Mouse (Mus musculus): ENCODE measurements at regions not wholly inside any gene's neighbourhood (a gene's known extent, or its start where the extent isn't known, plus 50 kb on each side); places are given as distances from the start of the nearest gene placed in this dataset.

DNA sequence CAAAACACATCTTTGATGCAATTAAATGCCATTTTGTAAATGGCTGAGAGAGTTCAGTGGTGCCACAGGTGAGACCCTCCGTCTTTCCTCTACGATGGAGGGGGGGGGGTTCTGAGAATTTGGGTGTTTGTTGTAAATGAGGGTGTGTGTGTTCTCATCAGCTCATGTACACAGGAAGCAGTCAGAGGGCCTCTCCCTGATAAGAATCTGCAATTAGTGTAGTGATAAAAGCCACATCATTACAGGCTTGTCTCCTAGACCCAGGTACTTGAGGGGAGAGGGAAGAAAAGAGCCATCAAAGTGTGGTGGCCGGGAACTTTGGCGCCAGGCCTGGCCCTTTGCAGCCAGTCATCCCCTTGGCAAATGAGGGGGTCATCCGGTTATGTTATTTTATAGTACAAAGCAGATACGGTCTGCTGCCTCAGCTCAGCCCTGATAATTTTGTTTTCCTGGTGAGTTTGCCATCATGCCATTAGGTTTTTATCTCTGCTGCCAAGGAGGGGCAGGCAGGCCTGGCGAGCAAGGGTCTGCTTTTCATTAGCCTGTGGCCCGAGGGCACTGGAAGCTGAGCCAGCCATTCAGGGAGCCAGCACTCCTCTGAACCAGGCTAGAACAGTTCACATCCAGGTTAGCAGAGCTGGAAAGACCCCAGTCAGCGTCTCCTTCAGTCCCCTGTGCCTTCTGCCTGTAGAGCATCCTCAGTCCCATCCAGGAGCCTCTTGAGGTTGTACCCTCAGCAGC, 59.7 kb downstream of the H2al1j start:
- DNase-seq = no peak

DNA sequence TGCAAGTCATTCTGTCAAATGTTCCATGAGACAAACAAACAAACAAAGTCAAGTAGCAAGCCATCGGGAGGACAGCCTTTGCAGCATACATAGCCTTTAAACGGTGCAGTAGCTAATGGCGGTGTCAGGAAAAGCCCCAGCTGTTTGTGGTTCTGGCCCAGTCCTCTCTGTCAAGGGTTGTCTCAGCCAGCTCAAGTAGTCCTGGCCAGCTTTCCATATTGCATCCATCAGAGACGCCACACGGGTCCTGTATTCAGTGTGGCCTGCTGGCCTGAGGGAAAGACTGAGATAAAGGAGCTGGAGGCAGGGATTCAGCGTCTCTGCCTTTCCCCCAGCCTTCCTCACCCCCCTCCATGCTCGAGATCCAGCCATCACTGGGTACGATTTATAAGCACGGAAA, 61.2 kb downstream of the H2al1j start:
- DNase-seq = no peak

- DNase-seq = no peak
These were observed 72.8 kb downstream of the H2al1j start for GRCm38 (mm10) chrX:11400406-11400805.

DNA sequence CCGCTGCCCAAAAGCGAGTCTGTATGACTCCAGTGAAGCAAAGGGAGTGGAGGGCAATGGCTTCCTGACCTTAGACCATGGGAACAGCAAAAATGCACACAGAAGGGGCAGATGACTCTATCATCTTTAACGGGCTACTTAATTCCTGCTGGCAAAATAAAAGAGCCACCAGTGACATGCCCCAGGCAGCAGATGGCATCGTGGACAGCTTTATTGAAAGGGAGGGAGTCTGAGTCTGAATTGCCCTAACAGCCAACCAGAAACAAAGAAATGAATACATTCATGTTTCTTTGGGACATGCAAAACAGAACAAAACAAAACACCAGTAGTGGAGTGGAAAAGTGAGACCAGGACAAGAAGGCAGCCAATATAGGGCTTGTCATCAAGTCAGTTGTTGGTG, 76.7 kb downstream of the H2al1j start:
- no peak for DNase-seq

GRCm38 (mm10) chrX:11412316-11412826, 84.7 kb downstream of the H2al1j start:
- DNase-seq = no peak

GRCm38 (mm10) chrX:11415662-11416061, 88.0 kb downstream of the H2al1j start:
- no peak for DNase-seq

DNA sequence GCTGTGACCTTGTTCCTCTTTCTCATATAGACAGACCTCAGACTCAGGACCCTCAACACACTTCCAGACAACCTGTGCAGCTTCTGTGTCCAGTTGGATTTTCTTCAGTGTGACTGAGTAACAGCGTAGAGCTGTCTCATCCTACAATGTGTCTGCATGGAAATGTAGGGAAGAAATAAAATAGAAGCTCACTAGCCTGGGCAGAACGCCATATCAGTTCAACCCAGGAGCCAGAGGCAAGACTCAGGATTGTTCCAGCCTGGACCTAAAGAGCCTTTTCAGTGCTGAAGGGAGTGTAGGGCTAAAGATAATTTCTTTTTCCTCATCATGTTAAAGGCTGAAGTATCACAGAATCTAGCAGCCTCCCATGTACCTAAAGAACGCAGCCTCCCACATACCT, 88.9 kb downstream of the H2al1j start:
- DNase-seq = no peak

- DNase-seq = no peak
These were observed 90.2 kb downstream of the H2al1j start for GRCm38 (mm10) chrX:11417861-11418260.

- DNase-seq = no peak
These were observed 90.6 kb downstream of the H2al1j start for GRCm38 (mm10) chrX:11418261-11418660.

GRCm38 (mm10) chrX:11419162-11419631, 91.6 kb downstream of the H2al1j start:
- DNase-seq = no peak

DNA sequence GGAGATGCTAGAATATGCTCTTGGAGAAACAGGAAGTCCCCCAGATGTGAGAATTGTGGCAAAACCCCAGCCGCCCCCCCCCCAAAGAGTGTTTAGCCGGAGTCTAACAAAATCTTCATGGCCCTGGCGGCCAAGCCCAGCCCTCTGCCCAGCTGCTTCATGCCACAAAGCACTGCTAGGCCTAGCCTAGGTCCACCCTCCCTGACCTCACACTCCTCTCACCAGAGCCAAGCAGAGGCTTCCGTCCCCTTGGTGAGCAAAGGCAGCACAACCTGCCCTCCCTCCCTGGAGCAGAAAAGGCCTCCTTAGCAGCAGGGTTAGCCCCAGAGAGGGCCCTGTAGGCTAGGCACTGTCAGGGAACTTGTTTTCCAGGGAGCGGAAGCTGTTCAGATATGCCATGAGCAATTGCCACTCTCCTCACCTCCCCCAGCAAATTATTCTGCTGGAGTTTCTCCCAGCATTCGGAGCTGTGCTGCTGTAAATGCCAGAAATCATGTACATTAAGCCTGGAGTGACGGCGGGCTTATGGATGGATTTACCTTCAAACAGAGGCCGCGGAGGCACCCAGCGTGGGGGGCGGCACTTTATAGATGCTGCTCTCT, 104.9 kb downstream of the H2al1j start:
- no peak for DNase-seq

- no peak for DNase-seq
These were observed 107.7 kb downstream of the H2al1j start for GRCm38 (mm10) chrX:11435338-11435737.

GRCm38 (mm10) chrX:11437151-11437944, 109.7 kb downstream of the H2al1j start:
- no peak for DNase-seq

DNA sequence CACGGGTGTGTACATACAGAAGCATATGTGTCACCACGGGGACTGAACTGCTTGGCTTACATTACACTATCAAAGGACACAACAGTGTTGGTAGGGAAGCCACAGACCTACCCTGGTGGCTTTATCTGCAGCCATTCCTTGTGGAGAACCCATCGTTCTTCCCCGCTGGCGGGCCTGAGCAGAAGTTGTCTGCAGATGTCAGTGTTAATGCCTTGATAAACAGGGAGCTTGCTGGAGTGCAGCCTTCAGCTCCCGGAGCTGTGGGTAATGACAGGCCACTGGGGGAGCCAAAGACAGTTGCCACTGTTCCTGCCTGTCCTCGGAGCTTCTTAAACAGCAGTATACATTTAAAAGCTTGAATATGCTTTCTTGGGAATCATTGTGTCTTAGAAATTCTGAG, 115.9 kb downstream of the H2al1j start:
- DNase-seq = no peak

DNA sequence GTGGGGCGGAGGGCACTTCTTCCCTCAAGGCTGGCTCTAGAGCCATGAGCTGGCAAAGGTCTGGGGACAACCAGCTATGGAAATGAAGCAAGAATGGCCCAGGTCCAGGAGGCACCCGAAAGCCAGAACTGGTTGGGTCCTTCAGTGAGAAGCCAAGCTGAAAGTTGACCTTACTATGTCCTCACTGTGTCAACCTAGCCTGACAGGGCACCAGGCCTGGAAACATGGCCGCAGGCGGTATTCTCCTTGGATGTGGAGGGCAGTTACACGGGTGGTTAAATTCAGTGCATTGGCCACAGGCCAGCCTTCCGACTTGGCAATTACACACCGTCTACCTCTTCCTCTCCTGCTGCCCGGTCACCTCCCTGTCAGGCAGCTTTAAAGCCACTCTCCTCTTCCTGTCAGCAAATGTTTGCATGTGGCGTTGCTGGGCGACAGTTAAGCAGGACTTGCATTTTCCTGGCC, 116.7 kb downstream of the H2al1j start:
- peak; percentile 68 for DNase-seq

DNA sequence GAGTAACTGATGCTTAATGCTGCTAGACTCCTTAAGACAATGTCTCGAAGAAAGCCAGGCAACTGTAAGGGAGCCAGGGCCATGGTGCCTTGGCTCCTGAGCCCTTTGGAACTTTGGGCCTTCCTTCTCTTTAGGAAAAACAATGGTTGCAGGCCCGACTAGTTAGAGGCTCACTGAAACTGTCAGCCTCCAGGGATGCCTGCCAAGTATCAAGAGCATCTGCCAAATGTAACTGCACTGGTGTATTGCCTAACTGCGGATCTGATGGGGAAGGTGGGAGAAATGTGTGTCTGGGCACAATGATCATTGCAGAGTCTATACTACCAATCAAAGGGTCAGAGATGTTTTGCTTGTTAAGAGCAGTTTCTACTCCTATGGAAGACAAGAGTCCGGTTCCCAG, 121.1 kb downstream of the H2al1j start:
- no peak for DNase-seq

DNA sequence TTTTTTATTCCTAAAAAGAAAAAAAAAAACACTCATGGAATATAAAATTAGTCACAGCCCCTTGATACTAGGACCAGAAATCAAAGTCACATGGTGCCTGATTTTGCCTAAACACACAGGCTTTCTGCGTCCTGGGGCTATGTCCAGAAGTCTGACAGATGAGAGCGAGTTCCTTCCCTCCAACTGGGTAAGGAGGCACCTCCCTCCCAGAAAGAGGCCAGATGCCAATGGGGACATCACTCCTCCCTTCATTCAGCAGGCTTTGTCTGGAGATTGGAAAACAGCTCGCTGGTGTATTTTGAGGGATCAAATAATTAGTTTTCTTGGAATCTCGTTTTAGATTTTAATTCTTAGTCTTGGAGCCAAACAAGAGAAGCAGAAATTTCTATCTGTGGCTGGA, 130.9 kb downstream of the H2al1j start:
- no peak for DNase-seq

GRCm38 (mm10) chrX:11463955-11464511, 136.4 kb downstream of the H2al1j start:
- DNase-seq = no peak

DNA sequence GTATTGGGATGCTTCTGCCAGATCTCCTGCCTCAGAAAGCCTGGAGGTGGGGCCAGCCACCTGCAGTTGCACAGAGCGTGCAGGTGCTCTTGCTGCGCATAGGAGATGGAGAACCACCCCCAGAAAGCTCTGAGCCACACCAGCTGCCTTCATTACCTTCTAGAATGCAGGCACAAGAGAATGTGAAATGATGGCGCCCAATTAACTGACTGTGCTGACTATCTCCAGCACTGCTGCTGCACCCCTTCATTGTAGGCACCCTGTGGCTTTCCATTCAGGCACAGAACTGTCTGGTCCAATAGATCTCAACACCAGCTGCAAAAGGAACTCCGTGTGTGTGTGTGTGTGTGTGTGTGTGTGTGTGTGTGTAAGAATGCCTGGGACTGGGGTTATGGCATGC, 138.6 kb downstream of the H2al1j start:
- DNase-seq = no peak

DNA sequence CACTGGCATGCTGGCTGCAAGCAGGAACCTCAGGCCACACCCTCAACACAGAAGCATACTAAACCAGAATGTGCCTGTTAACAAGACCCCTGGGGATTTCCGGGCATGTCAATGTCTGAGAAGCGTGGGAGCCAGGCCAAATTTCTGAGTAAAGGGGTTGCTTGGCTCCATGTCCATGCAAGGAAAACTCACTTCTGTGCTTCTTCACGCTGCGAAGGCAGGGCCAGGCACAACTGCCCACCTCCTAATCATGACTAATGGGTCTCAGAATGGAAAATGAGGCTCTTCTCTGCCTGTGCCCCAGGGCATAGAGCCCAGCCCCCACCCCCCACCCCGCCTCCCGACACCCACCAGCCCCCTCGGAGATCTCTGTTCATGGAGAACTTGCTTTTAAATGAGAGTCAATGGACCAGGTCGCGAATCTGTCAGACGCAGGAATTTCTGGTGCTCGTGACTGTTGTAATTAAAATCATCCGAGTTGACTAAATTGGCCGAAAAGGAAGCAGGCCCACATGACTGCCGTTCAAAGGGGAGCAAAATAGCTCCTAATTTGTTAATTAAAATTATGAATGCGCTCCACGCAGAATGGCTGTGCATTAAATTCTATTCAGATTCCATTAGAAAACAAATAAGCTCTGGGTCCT, 152.2 kb downstream of the H2al1j start:
- DNase-seq = no peak

- no peak for DNase-seq
These were observed 154.5 kb downstream of the H2al1j start for GRCm38 (mm10) chrX:11482141-11482540.

GRCm38 (mm10) chrX:11486588-11486987, 159.0 kb downstream of the H2al1j start:
- no peak for DNase-seq
